Comparison of ENCODE assay signal across 13 mouse cellular contexts in genomic region chr2:71338145-71338796, GRCm38 (mm10). TPM values are rescaled to one million over a fixed set of nuclear protein-coding genes. Genes with fewer than 3 reads are reported as not detected.
A peak's percentile ranks its signal among the peaks of the same experiment; 100 is the strongest.
DNase-seq lines count a peak whose midpoint lies in the region; ATAC-seq and TF ChIP-seq lines count a peak whose summit lies in the region.
"Had no signal": no experiment of that assay in that cellular context is flagged by ENCODE, and none has a peak within 500 bp of the region (broad histone marks: within the 10 kb centered on the region; RNA-seq: fewer than 3 reads in every experiment).

No protein-coding gene starts in this region.

- in situ Hi-C loops in ES-E14 (cut with MboI; ENCODE audit: low sequenced_read_pairs in 2 of 2, unreplicated experiment in 2 of 2), result no loop called here

- no peak overlapping the region for H3K27ac ChIP-seq in lung, postnatal 0 days (ENCODE audit: low read length)
- no peak overlapping the region; the same call in 1 of the 2 replicates for H3K27ac ChIP-seq in ES-E14 (ENCODE audit: insufficient read depth, low read depth, low read length, poor library complexity, severe bottlenecking)
- H3K27ac ChIP-seq in forebrain, embryonic 13.5 days, result no peak overlapping the region
- H3K27ac ChIP-seq: heart, embryonic 13.5 days; hindbrain, embryonic 15.5 days had no signal

- H3K36me3 ChIP-seq in lung, postnatal 0 days (ENCODE audit: insufficient read depth, low read length), result no peaks in the 10 kb centered on the region
- H3K36me3 ChIP-seq in ES-E14 (ENCODE audit: control insufficient read depth, insufficient read depth, low read length, poor library complexity, severe bottlenecking), result no peaks in the 10 kb centered on the region
- peaks cover 29% of the 10 kb centered on the region for H3K36me3 ChIP-seq in forebrain, embryonic 13.5 days (ENCODE audit: poor library complexity, severe bottlenecking)

- H3K4me2 ChIP-seq in lung, postnatal 0 days (replicated peaks; ENCODE audit: low read depth, low read length), result no peak overlapping the region
- H3K4me2 ChIP-seq in forebrain, embryonic 13.5 days, result no peak overlapping the region
- H3K4me2 ChIP-seq: heart, embryonic 13.5 days; hindbrain, embryonic 15.5 days had no signal

- no peak for ATAC-seq in lung, postnatal 0 days
- peak; percentile 65 for ATAC-seq in megakaryocyte-erythroid progenitor cell, adult 5-6 weeks (replicated peaks; ENCODE audit: low FRiP score, low TSS enrichment, poor library complexity, severe bottlenecking)
- ATAC-seq in forebrain, embryonic 13.5 days, result no peak
- no peak for ATAC-seq in activated CD4-positive, CD25-positive, alpha-beta regulatory T cell, adult 4 months

- no peaks in the 10 kb centered on the region for H3K27me3 ChIP-seq in lung, postnatal 0 days (replicated peaks; ENCODE audit: insufficient read depth, low read length)
- H3K27me3 ChIP-seq in forebrain, embryonic 13.5 days, result no peaks in the 10 kb centered on the region
- H3K27me3 ChIP-seq: heart, embryonic 13.5 days; hindbrain, embryonic 15.5 days had no signal

- DNase-seq in lung, postnatal 0 days (ENCODE audit: low spot score), result peak; percentile 37
- no peak for DNase-seq in lung, postnatal 25 days (ENCODE audit: low spot score)
- DNase-seq in ES-E14 (ENCODE audit: low read depth, low spot score) (no peak), liver (peak; percentile 13)
- no peak for DNase-seq in urinary bladder, postnatal 14 days (ENCODE audit: low spot score)
- DNase-seq: adrenal gland, postnatal 25 days; cerebellum, postnatal 36 days; thymus, adult 2 months had no signal

- TF ChIP-seq EP300 in lung, postnatal 0 days (IDR thresholded peaks at IDR 0.05), result no peak

- WGBS in lung, postnatal 0 days, result 72% methylated on average over 12 of the region's 12 CpGs
- WGBS in forebrain, embryonic 13.5 days, result 88% methylated on average over 12 of the region's 12 CpGs

- no peaks in the 10 kb centered on the region for H3K9me3 ChIP-seq in lung, postnatal 0 days (ENCODE audit: low read length)
- no peaks in the 10 kb centered on the region for H3K9me3 ChIP-seq in ES-E14 (ENCODE audit: control insufficient read depth, insufficient read depth, low read depth, low read length)
- no peaks in the 10 kb centered on the region for H3K9me3 ChIP-seq in forebrain, embryonic 13.5 days (replicated peaks)
- H3K9me3 ChIP-seq: heart, embryonic 13.5 days; hindbrain, embryonic 15.5 days had no signal

- no peak overlapping the region for H3K4me3 ChIP-seq in lung, postnatal 0 days (ENCODE audit: low read depth, low read length)
- H3K4me3 ChIP-seq in ES-E14 (ENCODE audit: insufficient read depth in 1 of 2, low read depth in 1 of 2, low read length in 2 of 2, poor library complexity in 1 of 2, severe bottlenecking in 1 of 2), result peak overlapping the region in 1 of 2 experiments; percentile 7; a peak in 1 of 4 replicates
- no peak overlapping the region for H3K4me3 ChIP-seq in forebrain, embryonic 13.5 days
- H3K4me3 ChIP-seq: heart, embryonic 13.5 days; hindbrain, embryonic 15.5 days had no signal

- no peak for TF ChIP-seq CTCF in lung, postnatal 0 days (IDR thresholded peaks at IDR 0.05)

- H3K9ac ChIP-seq in lung, postnatal 0 days (replicated peaks; ENCODE audit: low read depth), result no peak overlapping the region
- H3K9ac ChIP-seq in ES-E14 (ENCODE audit: insufficient read depth, low read depth, low read length, poor library complexity, severe bottlenecking), result peak overlapping the region; percentile 45; the same call in 1 of the 2 replicates
- H3K9ac ChIP-seq in forebrain, embryonic 13.5 days, result no peak overlapping the region
- H3K9ac ChIP-seq: heart, embryonic 13.5 days; hindbrain, embryonic 15.5 days had no signal

- H3K4me1 ChIP-seq in lung, postnatal 0 days (ENCODE audit: insufficient read depth, low read depth, low read length), result no peaks in the 10 kb centered on the region
- peaks cover 4 to 9% of the 10 kb centered on the region in 2 experiments for H3K4me1 ChIP-seq in ES-E14 (ENCODE audit: control insufficient read depth in 2 of 2, insufficient read depth in 2 of 2, low read length in 2 of 2, poor library complexity in 1 of 2)
- H3K4me1 ChIP-seq in forebrain, embryonic 13.5 days, result no peaks in the 10 kb centered on the region
- H3K4me1 ChIP-seq: hindbrain, embryonic 15.5 days had no signal

TF ChIP-seq in ES-E14, 5 proteins besides CTCF, POLR2A, EP300 and RAD21:
- TF ChIP-seq CHD2 (IDR thresholded peaks at IDR 0.05; ENCODE audit: low read depth, low read length) (no peak), MAFK (IDR thresholded peaks at IDR 0.05; ENCODE audit: insufficient read depth, low read depth, low read length) (no peak), ZC3H11A (IDR thresholded peaks at IDR 0.05; ENCODE audit: borderline replicate concordance, low read depth, low read length) (no peak), ZNF384 (IDR thresholded peaks at IDR 0.05; ENCODE audit: low read depth, low read length) (no peak), HCFC1 (IDR thresholded peaks at IDR 0.05; ENCODE audit: borderline replicate concordance, insufficient read depth, low read length) (no peak)

RNA-seq across cellular contexts. Expression of gene Slc25a12, which starts 29.3 kb away (rescaled TPM):
- 16.8 and 17.6 TPM in 2 replicates for polyA plus RNA-seq in lung, postnatal 0 days (2015; fragmentation: Nextera tagmentation; extraction: Ambion mirVana)
- total RNA-seq in ES-E14 (2012; rRNA removed), result 42.6 and 44.2 TPM in 2 replicates
- 26.8 and 42.7 TPM in 2 replicates for total RNA-seq in megakaryocyte-erythroid progenitor cell, adult 5-6 weeks (2014; fragmentation: Nextera tagmentation)
- 21.2 and 42.3 TPM in 2 replicates for total RNA-seq in megakaryocyte-erythroid progenitor cell, adult 5-6 weeks (2017)
- polyA plus RNA-seq in forebrain, embryonic 13.5 days (2015; fragmentation: Nextera tagmentation; extraction: Ambion mirVana), result 63.3 and 66.5 TPM in 2 replicates
- polyA plus RNA-seq in activated CD4-positive, CD25-positive, alpha-beta regulatory T cell, adult 4 months (2017; shearing (Covaris generic)), result 10 to 100 TPM; 56.8 to 60.5 TPM

RNA-seq across cellular contexts. Expression of gene Hat1, which starts 50.5 kb away (rescaled TPM):
- 34.8 and 40.6 TPM in 2 replicates for polyA plus RNA-seq in lung, postnatal 0 days (2015; fragmentation: Nextera tagmentation; extraction: Ambion mirVana)
- total RNA-seq in ES-E14 (2012; rRNA removed), result 210 and 242 TPM in 2 replicates
- total RNA-seq in megakaryocyte-erythroid progenitor cell, adult 5-6 weeks (2014; fragmentation: Nextera tagmentation), result 129 and 155 TPM in 2 replicates
- 232 and 241 TPM in 2 replicates for total RNA-seq in megakaryocyte-erythroid progenitor cell, adult 5-6 weeks (2017)
- 155 and 156 TPM in 2 replicates for polyA plus RNA-seq in forebrain, embryonic 13.5 days (2015; fragmentation: Nextera tagmentation; extraction: Ambion mirVana)
- polyA plus RNA-seq in activated CD4-positive, CD25-positive, alpha-beta regulatory T cell, adult 4 months (2017; shearing (Covaris generic)), result 10 to 100 TPM; 66.8 to 77.4 TPM

Comparison
In these comparisons a context has a peak if more than half of its experiments do, and no peak if none do; other contexts are left out.
1. DNase-seq: peak in lung, postnatal 0 days (single experiment) and liver (single experiment); none in lung, postnatal 25 days (single experiment), ES-E14 (single experiment) and urinary bladder, postnatal 14 days (single experiment).